In genomic region chr2:26633953-26634530, GRCm38 (mm10) we compare ENCODE assay signal across 1 mouse cellular context.
A peak's percentile ranks its signal among the peaks of the same experiment; 100 is the strongest.
TF ChIP-seq lines count a peak whose summit lies in the region.

No protein-coding gene starts in this region.

TF ChIP-seq in CH12.LX, 34 proteins besides CTCF, POLR2A, EP300 and RAD21:
- TF ChIP-seq MAFK (IDR thresholded peaks at IDR 0.05; ENCODE audit: insufficient replicate concordance, low read length) (0 out of 2 replicates have a peak, but pooled peaks have one; percentile 48), TCF12 (IDR thresholded peaks at IDR 0.05; ENCODE audit: low read depth, low read length) (no peak), POLR2AphosphoS2 (IDR thresholded peaks at IDR 0.05; ENCODE audit: low read depth, low read length) (peak; percentile 81; the same call in 1 of the 2 replicates), CHD1 (IDR thresholded peaks at IDR 0.05; ENCODE audit: low read depth, low read length) (no peak), NELFE (IDR thresholded peaks at IDR 0.05; ENCODE audit: low read depth, low read length) (no peak)
